Mouse (Mus musculus): ENCODE results near the gene Prkag2.
"Not testable (repeated sequence)": the region's sequence is repeated elsewhere in the genome, so short reads cannot be mapped to it uniquely, and the experiment has no call there.

DNA sequence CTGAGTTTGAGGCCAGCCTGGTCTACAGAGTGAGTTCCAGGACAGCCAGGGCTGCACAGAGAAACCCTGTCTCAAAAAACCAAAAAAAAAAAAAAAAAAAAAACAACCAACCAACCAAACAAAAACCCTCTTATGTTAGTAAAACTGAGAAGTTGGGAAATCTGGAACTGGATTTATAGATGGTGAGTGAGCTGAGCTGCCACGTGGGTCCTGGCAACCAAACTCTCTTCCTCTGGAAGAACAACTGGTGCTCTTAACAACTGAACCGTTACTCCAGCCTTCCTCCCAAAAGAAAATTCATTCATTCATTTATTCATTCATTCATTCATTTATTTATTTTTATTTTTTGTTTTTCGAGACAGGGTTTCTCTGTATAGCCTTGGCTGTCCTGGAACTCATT lies 278.2 kb downstream of the Prkag2 start:
- not testable (repeated sequence) for TF ChIP-seq CTCF (IDR thresholded peaks at IDR 0.05; ENCODE audit: insufficient read depth, low read length); POLR2A (IDR thresholded peaks at IDR 0.05; ENCODE audit: borderline replicate concordance, extremely low read depth, low read depth, low read length)
